Mouse (Mus musculus): ENCODE measurements at regions not wholly inside any gene's neighbourhood (a gene's known extent, or its start where the extent isn't known, plus 50 kb on each side); places are given as distances from the start of the nearest gene placed in this dataset.

DNA sequence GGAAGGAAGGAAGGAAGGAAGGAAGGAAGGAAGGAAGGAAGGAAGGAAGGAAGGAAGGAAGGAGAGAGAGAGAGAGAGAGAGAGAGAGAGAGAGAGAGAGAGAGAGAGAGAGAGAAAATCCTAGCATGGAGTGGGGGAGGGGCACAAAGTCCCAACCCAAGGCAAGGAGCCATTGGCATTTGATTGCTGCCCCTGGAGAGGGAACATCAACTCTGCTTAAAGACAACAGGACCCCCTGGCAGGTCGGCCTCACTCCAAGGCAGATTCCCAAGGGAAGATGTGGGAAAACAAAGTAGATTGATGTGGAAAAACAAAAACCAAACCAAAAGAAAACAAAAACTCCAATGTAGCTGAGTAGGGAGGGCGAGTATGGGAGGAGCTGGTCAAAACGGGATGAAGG is 49.9 kb upstream of the Fzd10 start:
- no peak for DNase-seq
- intact Hi-C loops (cut with DNase I): no loop called here

DNA sequence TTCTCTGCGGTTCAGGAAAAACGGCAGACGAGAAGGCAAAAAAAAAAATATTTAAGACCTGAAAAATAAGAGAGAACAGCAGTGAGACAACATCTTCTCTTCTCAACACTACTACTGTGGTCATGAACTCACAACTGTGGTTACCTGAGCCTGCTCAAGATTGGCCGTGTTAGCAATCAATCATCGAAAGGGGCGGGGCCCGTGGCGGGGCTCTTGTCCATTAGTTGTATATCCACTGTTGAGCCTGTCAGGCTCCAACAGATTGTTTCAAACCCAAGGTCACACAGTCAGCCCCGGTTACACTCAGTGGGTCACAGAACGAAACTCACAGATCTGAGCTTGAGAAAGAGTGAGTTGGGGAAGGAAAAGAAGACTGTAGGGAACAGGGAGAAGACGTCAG is 50.8 kb upstream of the Fzd10 start:
- intact Hi-C loops (cut with DNase I): no loop called here
- DNase-seq: no peak

DNA sequence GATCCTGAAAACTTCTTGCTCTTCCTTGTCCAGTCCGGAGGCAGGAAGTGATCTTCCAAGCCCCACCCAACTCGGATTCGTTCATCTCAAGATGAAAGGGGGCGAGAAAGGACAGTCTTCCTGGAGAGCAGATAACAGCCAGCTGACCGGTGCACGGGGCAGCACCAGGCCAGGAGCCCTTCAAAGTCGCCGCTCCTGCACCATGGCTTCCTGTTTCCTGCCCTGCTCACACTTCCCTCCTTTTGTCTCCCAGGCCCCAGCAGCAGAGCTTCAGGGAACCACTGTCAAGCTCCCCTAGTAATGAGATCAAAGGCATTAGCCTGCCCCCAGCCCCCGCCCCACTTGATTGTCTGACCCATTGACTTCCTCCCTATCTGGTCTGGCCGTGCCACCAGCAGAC is 58.6 kb upstream of the Fzd10 start:
- DNase-seq: peak in 1 of 2 experiments; percentile 18
- intact Hi-C loops (cut with DNase I): no loop called here

DNA sequence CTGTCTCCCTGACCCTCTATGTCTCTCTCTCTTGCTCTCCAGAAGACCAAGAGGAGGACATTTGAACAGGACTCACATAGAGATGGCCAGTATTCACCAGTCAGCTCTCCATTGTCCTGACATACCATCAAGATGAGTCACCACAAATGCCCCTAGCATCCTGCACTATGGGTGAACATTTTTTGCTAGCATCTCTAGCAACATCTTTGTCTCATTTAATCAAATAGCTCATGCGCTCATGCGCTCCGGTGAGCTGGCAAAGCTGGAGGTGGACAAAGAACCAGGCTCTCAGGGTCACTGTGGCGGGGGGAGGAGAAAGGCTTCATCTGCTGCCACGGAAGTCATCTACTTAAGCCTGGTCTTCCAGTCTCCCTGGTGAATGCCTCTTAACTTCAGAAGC is 62.0 kb upstream of the Fzd10 start:
- no peak for DNase-seq
- intact Hi-C loops (cut with DNase I): no loop called here

DNA sequence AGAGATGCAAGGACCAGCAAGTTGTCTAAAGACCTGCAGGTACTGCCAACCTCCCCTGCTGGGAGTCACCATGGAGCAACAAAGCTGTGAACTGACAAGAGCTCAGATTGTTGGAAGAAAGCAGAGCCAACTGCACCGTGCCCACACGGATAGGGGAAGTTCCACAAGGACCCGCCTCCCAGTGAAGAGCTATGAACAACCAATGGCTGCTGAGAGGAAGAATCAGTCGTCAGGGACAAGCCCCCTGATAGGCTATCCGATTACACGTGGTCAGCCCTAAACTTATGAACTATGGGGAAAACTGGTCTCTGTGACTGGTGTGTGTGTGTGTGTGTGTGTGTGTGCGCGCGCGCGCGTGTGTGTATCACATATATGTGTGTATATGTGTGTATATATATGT is 63.4 kb upstream of the Fzd10 start:
- intact Hi-C loops (cut with DNase I): no loop called here

DNA sequence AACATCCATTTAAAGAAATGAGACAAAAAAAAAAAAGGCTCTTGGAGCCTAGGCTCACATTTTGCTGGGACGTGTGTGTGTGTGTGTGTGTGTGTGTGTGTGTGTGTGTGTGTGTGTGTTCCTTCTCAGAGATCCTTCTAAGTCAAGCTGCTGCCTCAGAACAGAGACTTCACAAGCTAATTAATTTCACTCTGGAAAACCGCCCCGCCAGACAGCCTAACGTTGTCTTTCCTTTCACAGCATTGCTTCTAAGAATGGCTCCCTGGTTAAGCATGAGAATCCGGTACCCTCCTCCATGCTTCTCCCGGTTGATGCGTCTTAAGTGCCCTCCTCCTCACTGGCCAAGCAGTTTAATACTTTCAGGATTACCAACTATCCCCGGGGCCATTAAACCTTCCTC is 64.3 kb upstream of the Fzd10 start:
- no peak for DNase-seq
- intact Hi-C loops (cut with DNase I): no loop called here

More for the DNA sequence above, 63.4 kb upstream of the Fzd10 start:
- DNase-seq: no peak

DNA sequence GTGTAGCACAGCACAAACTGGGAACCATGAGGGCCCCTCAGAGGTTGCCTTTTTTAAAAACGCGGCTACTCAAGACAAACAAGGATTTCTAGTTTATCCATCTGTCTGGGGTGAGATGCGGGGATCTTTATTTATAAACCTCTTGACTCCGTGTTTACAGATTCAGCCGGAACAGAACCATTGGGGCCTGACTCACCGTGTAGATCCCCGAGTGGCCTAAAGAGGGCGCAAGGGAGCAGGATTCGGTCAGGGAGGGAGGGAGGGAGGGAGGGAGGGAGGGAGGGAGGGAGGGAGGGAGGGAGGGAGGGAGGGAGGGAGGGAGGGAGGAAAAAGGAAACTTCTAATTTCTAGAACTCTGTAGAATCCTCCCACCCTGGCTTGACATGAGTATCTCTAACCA is 73.4 kb upstream of the Fzd10 start:
- intact Hi-C loops (cut with DNase I): no loop called here
- DNase-seq: peak in 1 of 2 experiments; percentile 9

DNA sequence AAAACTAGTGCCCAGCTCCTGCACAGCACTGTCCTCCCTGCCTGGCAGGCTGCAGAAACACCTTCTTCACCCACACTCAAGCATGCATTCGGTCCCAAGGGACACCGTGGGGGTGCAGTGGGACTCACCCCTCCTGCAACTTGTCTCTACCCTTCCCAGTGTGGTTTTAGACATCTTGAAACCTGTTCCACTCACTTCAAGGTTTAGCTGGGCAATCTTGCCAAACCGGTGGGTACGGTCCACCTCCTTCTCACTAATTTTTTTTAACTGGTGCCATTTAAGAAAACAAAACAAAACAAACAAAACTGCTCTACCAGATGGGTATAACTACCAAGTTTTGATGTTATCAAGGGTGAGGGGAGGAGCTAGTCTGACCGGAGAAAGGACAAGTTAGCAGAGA is 74.2 kb upstream of the Fzd10 start:
- intact Hi-C loops (cut with DNase I): no loop called here
- DNase-seq: no peak

DNA sequence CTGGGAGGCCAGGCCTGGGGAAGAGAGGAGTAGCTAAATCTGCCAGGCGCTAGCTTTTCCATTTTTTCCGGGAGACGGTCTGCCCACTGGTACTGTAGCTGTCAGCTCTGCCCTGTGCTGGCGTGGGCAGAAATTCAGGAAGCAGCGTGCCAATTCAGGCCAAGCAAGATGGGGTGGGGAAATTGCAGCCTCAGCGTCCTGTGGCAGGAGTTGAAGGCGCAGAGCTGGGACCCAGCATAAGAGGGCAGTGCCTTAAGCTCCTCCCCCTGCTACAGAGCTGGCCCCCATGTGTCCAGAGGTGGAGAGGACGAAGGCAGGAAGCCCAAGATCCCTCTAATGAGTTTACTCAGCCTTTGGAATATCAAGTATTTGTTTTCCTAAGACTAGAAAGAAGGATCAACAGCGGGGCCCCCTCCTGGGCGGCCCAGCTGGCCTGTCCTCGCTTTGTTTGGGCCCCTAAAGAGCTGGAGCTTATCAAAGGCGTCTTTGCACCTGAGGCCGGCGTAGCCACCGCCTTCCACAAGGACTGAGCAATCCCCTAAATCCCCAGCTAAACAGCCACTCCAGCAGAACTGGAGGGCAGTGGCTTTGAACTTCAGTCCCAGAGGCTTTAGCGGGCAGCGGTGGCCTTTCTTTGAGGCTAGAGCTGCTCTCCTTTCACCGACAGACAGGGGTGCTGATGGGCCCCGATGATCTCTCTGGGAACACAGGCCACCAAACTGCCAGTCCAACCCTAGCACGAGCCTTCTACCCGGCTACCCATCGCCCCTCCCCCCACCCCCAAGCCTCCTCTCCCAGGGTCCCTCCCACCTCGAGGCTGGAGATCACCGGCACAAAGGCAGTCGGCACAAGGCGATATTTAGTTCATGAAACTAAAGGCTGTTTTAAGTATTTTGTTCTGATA is 76.0 kb upstream of the Fzd10 start:
- intact Hi-C loops (cut with DNase I): loop anchor here (5.0 kb wide), 1 partner anchor 448 kb away; no protein-coding TSS in a partner anchor
- DNase-seq: no peak

DNA sequence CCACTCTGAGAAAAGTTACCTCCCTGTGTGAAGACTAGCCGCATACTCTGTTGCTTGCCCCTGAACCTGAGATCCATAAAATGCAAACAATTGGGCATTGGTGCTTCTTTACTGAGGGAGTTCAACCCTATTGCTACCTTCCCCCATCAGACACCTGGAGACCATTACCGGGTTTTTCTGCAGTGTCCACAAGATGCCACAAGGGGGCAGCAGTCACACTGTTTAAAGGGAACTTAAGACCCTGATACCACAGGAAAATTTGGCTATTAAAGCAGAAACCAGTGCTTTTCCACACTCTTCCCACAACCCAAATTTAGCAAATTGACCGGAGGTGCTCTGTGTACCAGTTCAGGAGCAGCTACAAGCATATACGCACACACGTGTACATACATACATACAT is 78.0 kb upstream of the Fzd10 start:
- peak in 1 of 2 experiments; percentile 43 for DNase-seq
- intact Hi-C loops (cut with DNase I): loop anchor here (1.0 to 5.0 kb wide), 2 partner anchors 212 to 450 kb away; no protein-coding TSS in a partner anchor

DNA sequence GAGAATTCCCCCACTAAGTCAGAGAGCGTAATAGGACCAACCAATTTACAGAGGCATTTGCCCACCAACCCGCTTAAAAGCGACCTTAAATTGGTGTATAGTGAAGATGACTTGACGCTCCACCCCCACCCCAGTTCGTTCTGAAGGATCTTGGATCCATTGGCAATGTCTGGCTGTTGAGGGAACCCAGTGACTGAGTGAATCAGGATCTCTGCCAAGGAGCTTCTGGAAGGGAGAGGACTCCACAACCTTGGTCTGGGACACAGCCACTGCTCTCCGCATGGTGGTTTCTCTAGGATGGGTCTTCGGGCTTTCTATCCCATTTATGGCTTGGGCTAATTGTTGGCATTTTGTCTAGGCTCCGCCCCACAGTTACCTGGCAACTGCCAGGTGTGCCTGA is 83.3 kb upstream of the Fzd10 start:
- no peak for DNase-seq

DNA sequence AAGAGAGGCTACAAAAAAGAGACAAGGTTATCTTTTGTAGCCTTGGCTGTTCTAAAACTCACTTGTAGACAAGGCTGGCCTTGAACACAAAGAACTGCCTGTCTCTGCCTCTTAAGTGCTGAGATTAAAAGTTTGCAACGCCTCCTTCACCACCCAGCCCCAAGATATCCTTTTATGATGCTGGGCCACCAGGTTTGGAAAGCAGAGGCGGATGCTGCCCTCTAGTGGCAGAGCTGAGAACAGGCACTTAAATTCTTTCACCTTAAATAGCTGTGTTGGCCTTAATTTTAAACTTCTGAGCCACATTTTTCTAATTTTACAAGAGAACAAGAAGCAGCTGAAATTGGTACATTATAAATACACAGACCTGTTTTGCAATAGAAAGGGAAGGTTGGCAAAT is 82.5 kb upstream of the Tmem132d start:
- peak in 1 of 2 experiments; percentile 9 for DNase-seq
- intact Hi-C loops (cut with DNase I): no loop called here

More for the DNA sequence above, 83.3 kb upstream of the Fzd10 start:
- intact Hi-C loops (cut with DNase I): no loop called here

DNA sequence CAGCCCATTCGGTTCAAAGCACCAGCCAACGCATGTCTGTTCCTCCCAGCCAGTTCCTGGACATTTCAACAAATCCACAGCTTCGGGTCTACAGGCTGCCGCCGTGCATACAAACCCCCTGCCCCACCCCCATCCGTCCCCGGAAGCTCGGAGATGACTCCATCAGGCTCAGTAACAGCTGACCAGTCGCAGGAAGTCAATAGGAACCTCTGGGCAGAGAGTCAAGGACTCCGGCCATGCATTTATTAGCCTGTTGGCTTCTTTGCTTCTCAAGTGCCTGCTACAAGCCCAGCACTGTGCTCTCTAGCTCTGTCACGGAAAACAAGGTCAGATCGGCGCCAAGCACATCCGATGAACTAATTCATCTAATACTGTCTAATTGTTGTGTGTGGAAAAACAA is 80.4 kb upstream of the Tmem132d start:
- intact Hi-C loops (cut with DNase I): no loop called here
- no peak for DNase-seq

DNA sequence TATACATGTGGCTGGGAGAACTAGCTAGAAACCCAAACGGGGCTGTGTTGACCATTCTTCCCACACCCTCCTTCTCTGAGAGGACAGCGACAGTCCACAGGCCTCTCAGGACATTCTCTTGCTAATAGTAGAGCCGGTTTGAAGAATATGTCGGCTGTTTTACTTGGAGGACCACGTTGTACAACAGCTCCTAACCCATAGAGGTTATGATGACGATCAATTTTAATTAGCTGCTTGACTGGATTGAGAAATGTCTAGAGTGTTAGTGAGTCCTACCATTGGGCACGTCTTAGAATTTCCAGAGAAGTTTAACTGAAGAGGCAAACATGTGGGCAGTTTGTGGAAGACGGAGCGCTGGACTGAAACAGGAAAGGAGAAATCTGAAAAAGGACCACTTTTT is 79.7 kb upstream of the Tmem132d start:
- DNase-seq: no peak
- intact Hi-C loops (cut with DNase I): no loop called here

DNA sequence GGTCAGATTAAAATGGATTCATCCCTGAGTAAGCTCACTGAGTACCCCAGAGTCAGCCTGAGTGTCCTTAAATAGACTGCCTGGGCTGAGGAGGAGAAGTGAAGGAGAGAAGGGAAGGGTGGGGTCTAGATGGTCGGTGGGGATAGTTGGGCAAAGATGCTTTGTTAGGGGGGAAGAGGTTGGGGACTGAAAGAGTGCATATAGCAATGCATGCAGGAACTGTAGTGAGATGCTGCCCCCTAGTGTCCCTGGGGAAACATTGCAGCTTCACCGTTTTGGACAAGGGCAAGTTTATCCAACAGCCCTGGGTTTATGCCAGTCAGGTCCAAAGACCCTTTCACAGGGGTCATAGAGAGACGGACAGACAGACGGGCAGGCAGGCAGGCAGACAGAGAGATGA is 71.6 kb upstream of the Tmem132d start:
- DNase-seq: peak; percentile 21 to 45
- intact Hi-C loops (cut with DNase I): loop anchor here (5.0 kb wide), 1 partner anchor 1342 kb away; no protein-coding TSS in a partner anchor

DNA sequence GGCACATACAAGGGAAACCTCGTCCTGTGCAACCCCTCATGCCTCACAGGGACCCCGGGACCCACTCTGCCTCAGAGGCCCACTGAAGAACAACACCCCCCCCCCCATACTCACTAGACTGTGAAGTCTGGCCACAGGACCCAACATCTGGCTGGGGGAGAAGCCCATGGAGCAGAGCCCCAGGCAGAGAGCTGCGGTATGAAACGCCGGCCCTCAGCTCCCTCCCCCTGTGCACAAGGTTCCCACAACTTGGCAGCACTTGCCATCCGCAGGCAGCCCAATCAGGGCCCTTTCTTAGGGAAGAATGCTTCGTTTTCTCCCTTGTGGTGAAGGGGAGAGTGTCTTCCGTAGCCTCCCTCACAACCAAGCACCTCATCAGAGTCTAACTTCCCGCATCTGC is 66.6 kb upstream of the Tmem132d start:
- intact Hi-C loops (cut with DNase I): no loop called here

DNA sequence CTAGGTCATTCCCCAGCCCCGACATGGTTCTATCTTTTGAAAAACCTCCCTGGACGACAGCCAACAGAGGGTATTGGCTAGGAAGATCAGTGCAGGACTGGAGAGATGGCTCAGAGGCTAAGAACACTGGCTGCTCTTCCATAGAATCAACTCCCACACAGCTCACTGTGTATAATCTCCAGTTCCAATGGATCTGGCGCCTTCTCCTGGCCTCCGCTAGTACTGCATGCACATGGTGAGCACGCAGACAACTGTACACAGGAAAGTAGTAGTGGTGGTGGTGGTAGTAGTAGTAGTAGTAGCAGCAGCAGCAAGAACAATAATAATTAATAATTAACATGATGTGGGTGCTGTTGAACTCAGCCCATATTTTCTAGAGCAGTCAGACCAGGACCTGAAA is 66.2 kb upstream of the Tmem132d start:
- intact Hi-C loops (cut with DNase I): no loop called here
- peak in 1 of 2 experiments; percentile 15 for DNase-seq

More for the DNA sequence above, 66.6 kb upstream of the Tmem132d start:
- DNase-seq: no peak

DNA sequence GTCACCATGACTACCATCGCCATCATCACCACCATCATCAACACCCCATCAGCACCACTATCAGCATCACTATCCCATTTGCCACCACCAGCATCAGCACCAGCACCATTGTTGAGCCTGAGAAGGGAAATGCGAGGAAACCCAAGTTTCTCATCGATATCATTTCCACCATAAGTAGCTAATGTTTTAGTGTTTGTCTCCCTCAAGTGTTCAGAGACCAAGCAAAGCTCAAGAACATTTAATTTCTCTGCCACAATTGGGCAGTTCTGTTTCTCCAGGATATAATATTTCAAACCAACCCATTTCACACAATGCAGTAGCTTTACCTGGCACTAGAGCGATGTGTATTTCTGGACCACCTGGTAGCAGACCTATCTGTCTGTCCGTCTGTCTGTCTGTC is 59.7 kb upstream of the Tmem132d start:
- intact Hi-C loops (cut with DNase I): no loop called here
- no peak for DNase-seq

DNA sequence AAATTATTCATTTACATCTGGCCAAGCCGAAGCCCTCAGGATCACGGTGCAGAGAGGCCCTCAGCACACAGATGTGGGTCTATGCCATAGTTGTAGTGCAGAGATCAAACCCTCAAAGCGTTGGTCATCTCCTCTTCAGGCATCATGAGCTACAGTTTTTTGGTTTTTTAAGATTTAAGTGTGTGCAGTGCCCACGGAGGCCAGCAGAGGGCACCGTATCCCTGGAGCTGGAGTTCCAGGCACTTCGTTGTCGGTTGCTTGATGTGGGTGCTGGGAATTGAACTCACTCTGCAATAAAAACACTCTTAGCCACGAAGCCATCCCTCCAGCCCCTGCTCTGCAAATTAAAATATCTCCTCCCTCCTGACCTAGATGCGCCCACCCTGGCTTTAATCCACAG is 58.3 kb upstream of the Tmem132d start:
- intact Hi-C loops (cut with DNase I): no loop called here
- no peak for DNase-seq

DNA sequence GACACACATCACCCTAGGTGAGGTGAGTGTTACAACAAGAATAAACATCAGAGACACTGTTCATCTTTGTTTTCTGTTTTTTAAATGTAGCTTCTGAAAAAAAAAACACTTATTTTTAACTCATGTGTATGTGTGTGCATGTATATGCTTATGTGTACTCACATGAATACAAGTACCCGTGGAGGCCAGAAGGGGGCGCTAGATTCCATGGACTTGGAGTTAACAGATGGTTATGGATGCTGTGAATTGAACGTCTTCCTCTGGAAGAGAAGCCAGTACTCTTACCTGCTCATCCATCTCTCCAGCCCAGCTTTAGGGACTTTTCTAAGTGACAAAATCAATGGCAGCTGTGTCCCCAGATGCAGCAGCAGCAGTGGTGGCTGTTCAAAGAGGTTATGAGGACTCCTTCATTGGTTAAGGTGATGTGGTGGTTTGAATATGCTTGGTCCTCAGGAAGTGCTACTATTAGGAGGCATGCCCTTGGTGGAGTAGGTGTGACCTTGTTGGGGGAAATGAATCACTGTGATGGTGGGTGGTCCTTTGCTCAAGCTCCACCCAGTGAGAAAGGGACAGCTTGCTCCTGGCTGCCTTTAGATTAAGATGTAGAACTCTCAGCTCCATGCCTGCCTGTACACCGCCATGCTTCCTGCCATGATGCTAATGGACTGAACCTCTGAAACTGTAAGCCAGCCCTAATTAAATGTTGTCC is 56.1 kb upstream of the Tmem132d start:
- DNase-seq: no peak
- intact Hi-C loops (cut with DNase I): no loop called here

DNA sequence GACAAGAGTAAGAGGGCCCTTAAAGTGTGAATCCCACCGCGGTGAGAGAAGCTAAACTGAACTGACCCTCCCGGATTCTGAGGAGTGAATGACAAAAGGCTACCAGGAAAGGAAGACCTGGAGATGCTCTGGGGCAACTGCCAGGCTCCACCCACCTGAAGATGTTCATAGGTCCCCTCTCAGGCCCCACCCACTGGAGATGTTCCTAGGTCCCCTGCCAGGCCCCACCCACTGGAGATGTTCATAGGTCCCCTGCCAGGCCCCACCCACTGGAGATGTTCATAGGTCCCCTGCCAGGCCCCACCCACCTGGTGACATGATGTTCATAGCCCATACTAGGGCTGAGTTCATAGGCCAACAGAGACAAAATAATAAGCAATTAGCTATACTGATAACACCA is 54.5 kb upstream of the Tmem132d start:
- intact Hi-C loops (cut with DNase I): no loop called here
- no peak for DNase-seq

DNA sequence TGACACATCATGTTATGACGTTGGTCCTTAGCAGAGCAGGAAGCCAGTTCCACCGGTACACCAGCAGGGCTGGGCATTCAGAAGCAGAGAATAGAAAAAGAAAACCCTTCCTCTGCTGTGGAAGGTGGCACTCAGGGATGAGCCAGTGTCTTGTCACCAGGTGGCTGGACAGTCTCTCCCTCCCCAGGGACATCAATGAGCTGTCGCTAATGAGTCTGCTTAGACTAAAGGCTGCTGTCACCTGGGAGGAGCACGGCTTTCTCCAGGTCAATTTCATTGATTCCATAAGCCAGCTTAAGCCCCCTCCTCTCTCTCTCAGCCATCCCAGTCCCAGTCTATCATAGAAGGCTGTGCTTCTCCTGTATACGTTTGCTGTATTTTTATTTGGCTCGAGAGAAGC is 51.2 kb upstream of the Tmem132d start:
- no peak for DNase-seq
- intact Hi-C loops (cut with DNase I): no loop called here
